Mouse (Mus musculus): ENCODE measurements around the gene Ehd2.
"Not testable (repeated sequence)": the region's sequence is repeated elsewhere in the genome, so short reads cannot be mapped to it uniquely, and the experiment has no call there.

GRCm38 (mm10) chr7:15915695-15916094 lies 51.7 kb downstream of the Ehd2 start:
- TF ChIP-seq MYOD1 (IDR thresholded peaks at IDR 0.05; ENCODE audit: control insufficient read depth in 1 of 3, insufficient read length in 2 of 3, low read depth in 2 of 3); E2F4 (IDR thresholded peaks at IDR 0.05; ENCODE audit: insufficient read depth); POLR2A (IDR thresholded peaks at IDR 0.05; ENCODE audit: insufficient read length, low read depth); MYOG (IDR thresholded peaks at IDR 0.05; ENCODE audit: control insufficient read depth in 1 of 3, insufficient read depth in 1 of 3, insufficient read length in 2 of 3, low read depth in 2 of 3); TCF3 (IDR thresholded peaks at IDR 0.05; ENCODE audit: insufficient read length, low read depth): not testable (repeated sequence)
